ENCODE assay signal across 21 mouse cellular contexts in the genomic region with DNA sequence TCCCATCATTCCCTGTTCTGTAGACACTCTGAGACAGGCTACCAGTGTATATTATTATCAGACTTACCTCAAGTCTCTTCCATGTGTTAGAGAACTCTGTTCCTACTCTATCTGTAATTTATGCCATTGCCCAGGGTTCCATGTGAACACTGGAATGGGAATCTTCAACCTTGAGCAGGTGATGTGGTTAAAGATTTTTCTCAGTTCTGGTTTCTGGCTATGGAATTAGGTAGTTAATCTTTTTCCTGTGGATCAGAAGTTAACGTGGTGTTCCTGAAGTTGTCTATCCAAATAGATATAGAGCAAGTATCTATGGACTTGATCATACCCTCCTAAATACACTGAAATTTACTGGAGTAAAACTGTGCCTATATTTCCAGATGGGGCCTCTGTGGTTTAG.
A peak's percentile ranks its signal among the peaks of the same experiment; 100 is the strongest.
DNase-seq lines count a peak whose midpoint lies in the region; ATAC-seq lines count a peak whose summit lies in the region.
"Had no signal": no experiment of that assay in that cellular context is flagged by ENCODE, and none has a peak within 500 bp of the region (broad histone marks: within the 10 kb centered on the region; RNA-seq: fewer than 3 reads in every experiment).

No protein-coding gene starts in this region.

- no peak for DNase-seq in heart, adult 8-10 months (ENCODE audit: low spot score)
- DNase-seq in kidney, adult 8-10 months = peak; percentile 3 to 29
- DNase-seq in kidney, adult 11 months = no peak
- DNase-seq: adrenal gland, adult 2 months; adrenal gland, postnatal 10 days; adrenal gland, postnatal 25 days; cerebellum, adult 11 months; cerebellum, adult 18-20 months; cerebellum, adult 8-10 months; cerebellum, adult 9-11 months; cerebellum, postnatal 14 days; cerebellum, postnatal 36 days; embryo, embryonic 11 days had no signal

- H3K27me3 ChIP-seq in heart, embryonic 13.5 days (replicated peaks) = no peaks in the 10 kb centered on the region
- H3K27me3 ChIP-seq: embryonic facial prominence, embryonic 13.5 days; embryonic facial prominence, embryonic 15.5 days; forebrain, embryonic 12.5 days had no signal

- no peak overlapping the region for H3K4me3 ChIP-seq in heart, embryonic 13.5 days
- H3K4me3 ChIP-seq: embryonic facial prominence, embryonic 13.5 days; embryonic facial prominence, embryonic 15.5 days; erythroblast, embryonic 14.5 days; forebrain, embryonic 10.5 days; forebrain, embryonic 12.5 days had no signal

- H3K4me1 ChIP-seq in heart, embryonic 13.5 days = peaks cover 15% of the 10 kb centered on the region
- H3K4me1 ChIP-seq: embryonic facial prominence, embryonic 13.5 days; embryonic facial prominence, embryonic 15.5 days; forebrain, embryonic 10.5 days; forebrain, embryonic 12.5 days had no signal

- no peak overlapping the region for H3K4me2 ChIP-seq in heart, embryonic 13.5 days
- H3K4me2 ChIP-seq: embryonic facial prominence, embryonic 13.5 days; embryonic facial prominence, embryonic 15.5 days; forebrain, embryonic 12.5 days had no signal

- WGBS in heart, embryonic 13.5 days = 69% methylated on average over 1 of the region's 1 CpGs

- H3K27ac ChIP-seq in heart, embryonic 13.5 days (replicated peaks) = 0 out of 2 replicates have a peak overlapping the region, but pooled peaks have one; percentile 10
- H3K27ac ChIP-seq: embryonic facial prominence, embryonic 13.5 days; embryonic facial prominence, embryonic 15.5 days; forebrain, embryonic 10.5 days; forebrain, embryonic 12.5 days had no signal

- no peak for ATAC-seq in heart, embryonic 13.5 days (ENCODE audit: extremely low read depth, insufficient number of reproducible peaks, low FRiP score, low TSS enrichment)
- ATAC-seq: forebrain, embryonic 14.5 days; forebrain, embryonic 16.5 days had no signal

- no peak overlapping the region for H3K9ac ChIP-seq in heart, embryonic 13.5 days
- H3K9ac ChIP-seq: embryonic facial prominence, embryonic 13.5 days; embryonic facial prominence, embryonic 15.5 days; forebrain, embryonic 12.5 days had no signal

- H3K9me3 ChIP-seq in heart, embryonic 13.5 days = no peaks in the 10 kb centered on the region
- H3K9me3 ChIP-seq: embryonic facial prominence, embryonic 13.5 days; embryonic facial prominence, embryonic 15.5 days; forebrain, embryonic 10.5 days; forebrain, embryonic 12.5 days had no signal

- no peaks in the 10 kb centered on the region for H3K36me3 ChIP-seq in heart, embryonic 13.5 days
- H3K36me3 ChIP-seq: embryonic facial prominence, embryonic 13.5 days; embryonic facial prominence, embryonic 15.5 days; forebrain, embryonic 10.5 days; forebrain, embryonic 12.5 days had no signal

Comparison
In these comparisons a context has a peak if more than half of its experiments do, and no peak if none do; other contexts are left out.
1. DNase-seq: peak in kidney, adult 8-10 months (2 of 2); none in heart, adult 8-10 months (single experiment) and kidney, adult 11 months (single experiment).